ENCODE assay signal across 8 mouse cellular contexts in genomic region chr11:52764894-52765677, GRCm38 (mm10). TPM values are rescaled to one million over a fixed set of nuclear protein-coding genes. Genes with fewer than 3 reads are reported as not detected.
DNase-seq lines count a peak whose midpoint lies in the region; ATAC-seq and TF ChIP-seq lines count a peak whose summit lies in the region.

No protein-coding gene starts in this region.

- under 1% methylated on average over 53 of the region's 53 CpGs for WGBS in heart, embryonic 12.5 days
- whole genome bisulfite sequencing in forebrain, embryonic 10.5 days: under 1% methylated on average over 53 of the region's 53 CpGs
- WGBS in intestine, postnatal 0 days: 1% methylated on average over 52 of the region's 53 CpGs
- WGBS in midbrain, embryonic 16.5 days: under 1% methylated on average over 53 of the region's 53 CpGs

- DNase-seq in heart, adult 11 months: no peak
- DNase-seq in Muller cell, postnatal 12 days (ENCODE audit: inconsistent ontology term): peak; percentile 36
- peak; percentile 37 for DNase-seq in forebrain, embryonic 10.5 days (ENCODE audit: extremely low spot score, low spot score)
- DNase-seq in natural killer cell, adult 2 months (ENCODE audit: low spot score in 2 of 2): no peak
- DNase-seq in ovary, postnatal 14 days (ENCODE audit: low spot score): no peak

- 0 out of 2 replicates have a peak, but pooled peaks have one; percentile 0 for TF ChIP-seq CTCF in intestine, postnatal 0 days (IDR thresholded peaks at IDR 0.05; ENCODE audit: low read depth)

- H3K36me3 ChIP-seq in heart, embryonic 12.5 days: no peaks in the 10 kb centered on the region
- H3K36me3 ChIP-seq in forebrain, embryonic 10.5 days (replicated peaks): no peaks in the 10 kb centered on the region
- H3K36me3 ChIP-seq in intestine, postnatal 0 days (ENCODE audit: control insufficient read depth, insufficient read depth): no peaks in the 10 kb centered on the region
- H3K36me3 ChIP-seq in midbrain, embryonic 16.5 days (ENCODE audit: control insufficient read depth, insufficient read depth, low read length): no peaks in the 10 kb centered on the region

- H3K4me2 ChIP-seq in heart, embryonic 12.5 days: peak overlapping the region; percentile 86
- peak overlapping the region; percentile 95 for H3K4me2 ChIP-seq in intestine, postnatal 0 days (replicated peaks; ENCODE audit: low read depth)
- H3K4me2 ChIP-seq in midbrain, embryonic 16.5 days (ENCODE audit: low read length): peak overlapping the region; percentile 99

- H3K4me3 ChIP-seq in heart, embryonic 12.5 days: peak overlapping the region; percentile 59
- H3K4me3 ChIP-seq in forebrain, embryonic 10.5 days: peak overlapping the region; percentile 70
- H3K4me3 ChIP-seq in intestine, postnatal 0 days (ENCODE audit: low read depth, low read length): peak overlapping the region; percentile 59
- H3K4me3 ChIP-seq in midbrain, embryonic 16.5 days (ENCODE audit: low read depth, low read length): peak overlapping the region; percentile 75

- peaks cover 24% of the 10 kb centered on the region; the same call in 1 of the 2 replicates for H3K4me1 ChIP-seq in heart, embryonic 12.5 days (replicated peaks)
- H3K4me1 ChIP-seq in forebrain, embryonic 10.5 days: peaks cover 22% of the 10 kb centered on the region
- H3K4me1 ChIP-seq in intestine, postnatal 0 days (replicated peaks; ENCODE audit: control insufficient read depth, insufficient read depth, low read length): no peaks in the 10 kb centered on the region; the same call in 1 of the 2 replicates
- peaks cover 10% of the 10 kb centered on the region for H3K4me1 ChIP-seq in midbrain, embryonic 16.5 days (ENCODE audit: control insufficient read depth, insufficient read depth, low read length)

- peaks cover 39% of the 10 kb centered on the region for H3K27me3 ChIP-seq in heart, embryonic 12.5 days (replicated peaks)
- peaks cover 79% of the 10 kb centered on the region for H3K27me3 ChIP-seq in forebrain, embryonic 10.5 days (ENCODE audit: poor library complexity, severe bottlenecking)
- H3K27me3 ChIP-seq in intestine, postnatal 0 days (replicated peaks; ENCODE audit: control insufficient read depth, insufficient read depth, low read length): peaks cover 38% of the 10 kb centered on the region
- H3K27me3 ChIP-seq in midbrain, embryonic 16.5 days (ENCODE audit: control insufficient read depth, insufficient read depth, low read depth, low read length): peaks cover 24% of the 10 kb centered on the region

- H3K9me3 ChIP-seq in heart, embryonic 12.5 days (replicated peaks): no peaks in the 10 kb centered on the region
- H3K9me3 ChIP-seq in forebrain, embryonic 10.5 days: no peaks in the 10 kb centered on the region
- no peaks in the 10 kb centered on the region for H3K9me3 ChIP-seq in intestine, postnatal 0 days (ENCODE audit: control insufficient read depth)
- H3K9me3 ChIP-seq in midbrain, embryonic 16.5 days (replicated peaks; ENCODE audit: control insufficient read depth, low read length, poor library complexity, severe bottlenecking): no peaks in the 10 kb centered on the region

- no peak overlapping the region for H3K27ac ChIP-seq in heart, embryonic 12.5 days (ENCODE audit: poor library complexity, severe bottlenecking)
- H3K27ac ChIP-seq in forebrain, embryonic 10.5 days: peak overlapping the region; percentile 71
- H3K27ac ChIP-seq in intestine, postnatal 0 days (ENCODE audit: low read depth, low read length): no peak overlapping the region
- H3K27ac ChIP-seq in midbrain, embryonic 16.5 days (ENCODE audit: low read length): 0 out of 2 replicates have a peak overlapping the region, but pooled peaks have one; percentile 17

- ATAC-seq in heart, embryonic 12.5 days (ENCODE audit: insufficient number of reproducible peaks, low FRiP score): peak; percentile 48
- ATAC-seq in intestine, postnatal 0 days: no peak
- peak; percentile 59 for ATAC-seq in midbrain, embryonic 16.5 days

- H3K9ac ChIP-seq in heart, embryonic 12.5 days: peak overlapping the region; percentile 76
- peak overlapping the region; percentile 45 for H3K9ac ChIP-seq in intestine, postnatal 0 days (ENCODE audit: low read depth, low read length)
- H3K9ac ChIP-seq in midbrain, embryonic 16.5 days (ENCODE audit: low read depth, low read length): peak overlapping the region; percentile 75

RNA-seq across cellular contexts. Expression of gene Fstl4, which starts 0.7 kb away (rescaled TPM):
- polyA plus RNA-seq in heart, embryonic 12.5 days (2016; fragmentation: Nextera tagmentation; extraction: Ambion mirVana): 14.1 and 14.8 TPM in 2 replicates
- 0.43 and 0.60 TPM in 2 replicates for polyA plus RNA-seq in forebrain, embryonic 10.5 days (2016; fragmentation: Nextera tagmentation; extraction: Ambion mirVana)
- polyA plus RNA-seq in intestine, postnatal 0 days (2015; fragmentation: Nextera tagmentation; extraction: Ambion mirVana): 5.7 and 5.9 TPM in 2 replicates
- polyA plus RNA-seq in midbrain, embryonic 16.5 days (2015; fragmentation: Nextera tagmentation; extraction: Ambion mirVana): 8.5 and 10.3 TPM in 2 replicates

Comparison
In these comparisons a context has a peak if more than half of its experiments do, and no peak if none do; other contexts are left out.
1. H3K27ac ChIP-seq: peak in forebrain, embryonic 10.5 days (single experiment) and midbrain, embryonic 16.5 days (single experiment); none in heart, embryonic 12.5 days (single experiment) and intestine, postnatal 0 days (single experiment).
2. DNase-seq: peak in Muller cell, postnatal 12 days (single experiment) and forebrain, embryonic 10.5 days (single experiment); none in heart, adult 11 months (single experiment), natural killer cell, adult 2 months (0 of 2) and ovary, postnatal 14 days (single experiment).
3. Peak in every context shown above with its lines, with median percentiles within 50 percentile points of each other: H3K4me2 ChIP-seq, H3K4me3 ChIP-seq and H3K9ac ChIP-seq.